Mouse (Mus musculus) urinary bladder, postnatal 36 days (tissue): ENCODE data around the gene Pdzd3.
A peak's percentile ranks its signal among the peaks of the same experiment; 100 is the strongest.

Source experiments
- DNase-seq, 2 experiments: peaks; one replicate each; pipeline ENCODE4 v3.0.0; 2022; ENCODE audit warnings: low spot score in 2 of 2, mixed read lengths in 1 of 2

Gene Pdzd3

GRCm38 (mm10) chr9:44200458-44200857 lies 50.8 kb downstream of the Pdzd3 start:
- no peak for DNase-seq

GRCm38 (mm10) chr9:44199580-44199979 lies 51.7 kb downstream of the Pdzd3 start:
- DNase-seq = peak; percentile 27 to 41

- DNase-seq = no peak
Measured at GRCm38 (mm10) chr9:44199166-44199565, 52.1 kb downstream of the Pdzd3 start.
